Mouse (Mus musculus) spleen, adult 2 months (tissue): ENCODE results near the gene Slc9a2.

ENCODE experiments used
- CTCF ChIP-seq: fragments of 200-500 bp; IDR thresholded peaks from 2 replicates; pipeline ENCODE4 v1.5.1; 2011; ENCODE audit warnings: mild to moderate bottlenecking, inconsistent platforms; ENCODE audit not compliant: insufficient read depth, insufficient read length, insufficient replicate concordance; ENCODE audit errors: extremely low read depth
- POLR2A ChIP-seq: fragments of 200-500 bp; IDR thresholded peaks from 2 replicates; pipeline ENCODE4 v1.6.1; 2011; ENCODE audit warnings: low read depth, low read length, inconsistent platforms

GRCm38 (mm10) chr1:40808643-40809042 is 128.3 kb downstream of the Slc9a2 start:
- no peak for TF ChIP-seq CTCF
- TF ChIP-seq POLR2A, result no peak
